Mouse (Mus musculus) stomach, embryonic 14.5 days (tissue): ENCODE data around the gene Gfm2. TPM values are rescaled to one million over a fixed set of nuclear protein-coding genes. Genes with fewer than 3 reads are reported as not detected.

Experiments
- ATAC-seq: fragments of 200-750 bp; cut with Nextera tagmentation; 2 replicates; pipeline ENCODE4 v1.8.0; 2017; ENCODE audit warnings: low read depth, moderate TSS enrichment; ENCODE audit not compliant: insufficient number of reproducible peaks, insufficient read depth, low FRiP score
- H3K27ac ChIP-seq: fragments of 300-500 bp; sonication (generic); 2 replicates; pipeline ENCODE4 v1.5.1; 2014; ENCODE audit warnings: mild to moderate bottlenecking, low read length, moderate library complexity, mixed read lengths
- H3K27me3 ChIP-seq: fragments of 300-500 bp; sonication (generic); 2 replicates; pipeline ENCODE4 v1.6.1; 2014; ENCODE audit warnings: low read length, control low read depth, mixed read lengths; ENCODE audit not compliant: control insufficient read depth, insufficient read depth
- H3K36me3 ChIP-seq: fragments of 300-500 bp; sonication (generic); 2 replicates; pipeline ENCODE4 v1.6.1; 2014; ENCODE audit warnings: mild to moderate bottlenecking, control low read depth, low read length, moderate library complexity, mixed read lengths; ENCODE audit not compliant: control insufficient read depth, insufficient read depth
- H3K4me1 ChIP-seq: fragments of 300-500 bp; sonication (generic); 2 replicates; pipeline ENCODE4 v1.6.1; 2014; ENCODE audit warnings: low read length, control low read depth, mixed read lengths; ENCODE audit not compliant: control insufficient read depth, insufficient read depth
- H3K4me2 ChIP-seq: fragments of 300-500 bp; sonication (generic); replicated peaks from 2 replicates; pipeline ENCODE4 v1.6.1; 2014; ENCODE audit warnings: low read depth, low read length, control low read depth
- H3K4me3 ChIP-seq: fragments of 300-500 bp; sonication (generic); 2 replicates; pipeline ENCODE4 v1.5.1; 2014; ENCODE audit warnings: low read depth, low read length, control low read depth
- H3K9ac ChIP-seq: fragments of 300-500 bp; sonication (generic); replicated peaks from 2 replicates; pipeline ENCODE4 v1.6.1; 2014; ENCODE audit warnings: low read depth, mild to moderate bottlenecking, control low read depth, low read length, moderate library complexity, mixed read lengths
- H3K9me3 ChIP-seq: fragments of 300-500 bp; sonication (generic); 2 replicates; pipeline ENCODE4 v1.6.1; 2016; ENCODE audit warnings: low read depth, low read length, control low read depth; ENCODE audit not compliant: control insufficient read depth
- WGBS: fragments of 180-500 bp; shearing (Covaris S2); extraction: QIAGEN DNeasy Blood & Tissue Kit; methylation state at CpG from one replicate; pipeline ENCODE4 v1.1.7; 2014; 5-methylcytosine and 5-hydroxymethylcytosine counted together
- polyA plus RNA-seq: library from polyadenylated mRNA; unstranded; fragments of >200 nt; fragmentation: Nextera tagmentation; extraction: Ambion mirVana; gene quantifications from 2 replicates; pipeline ENCODE4 v1.2.1, GENCODE M21; 2014

The Gfm2 gene
- polyA plus RNA-seq, 1 experiment from 2014 or later = 33.9 TPM

DNA sequence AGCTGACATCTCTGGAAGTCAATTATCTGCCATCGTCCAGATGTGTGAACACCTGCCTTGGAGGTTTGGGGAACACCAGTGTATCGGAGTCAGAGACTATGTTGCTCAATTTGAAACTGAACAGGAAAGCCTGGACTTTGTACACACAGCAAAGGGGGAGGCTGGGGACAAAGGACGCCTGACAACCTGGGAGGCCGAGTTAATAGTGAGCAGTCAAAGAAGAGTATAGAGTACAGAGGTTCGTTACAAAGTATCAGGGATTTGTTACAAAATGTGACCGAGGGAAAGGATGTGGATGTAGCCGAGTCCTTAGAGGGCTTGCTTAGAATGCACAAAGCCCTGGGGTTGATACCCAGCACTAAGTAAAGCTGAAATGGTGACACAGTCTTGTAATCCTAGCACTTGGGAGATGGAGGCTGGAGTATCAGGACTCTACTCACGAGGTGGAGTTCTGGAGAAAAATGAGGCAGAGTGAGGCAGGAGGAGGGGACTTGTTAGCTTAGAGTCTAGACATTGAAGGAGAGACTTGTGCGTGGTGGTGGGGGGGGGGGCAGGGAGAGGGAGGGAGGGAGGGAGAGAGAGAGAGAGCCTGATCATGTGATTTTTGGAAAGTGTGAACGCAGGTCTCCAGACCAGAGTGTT lies 86.7 kb downstream of the Gfm2 start:
- H3K27me3 ChIP-seq = no peaks in the 10 kb centered on the region
- H3K4me2 ChIP-seq = no peak overlapping the region
- no peaks in the 10 kb centered on the region for H3K4me1 ChIP-seq
- H3K4me3 ChIP-seq = no peak overlapping the region
- H3K9ac ChIP-seq = no peak overlapping the region
- no peak; the same call in 1 of the 2 replicates for ATAC-seq
- no peaks in the 10 kb centered on the region for H3K9me3 ChIP-seq
- no peak overlapping the region; the same call in 1 of the 2 replicates for H3K27ac ChIP-seq
- H3K36me3 ChIP-seq = no peaks in the 10 kb centered on the region
- whole genome bisulfite sequencing = 60% methylated on average over 9 of the region's 10 CpGs

DNA sequence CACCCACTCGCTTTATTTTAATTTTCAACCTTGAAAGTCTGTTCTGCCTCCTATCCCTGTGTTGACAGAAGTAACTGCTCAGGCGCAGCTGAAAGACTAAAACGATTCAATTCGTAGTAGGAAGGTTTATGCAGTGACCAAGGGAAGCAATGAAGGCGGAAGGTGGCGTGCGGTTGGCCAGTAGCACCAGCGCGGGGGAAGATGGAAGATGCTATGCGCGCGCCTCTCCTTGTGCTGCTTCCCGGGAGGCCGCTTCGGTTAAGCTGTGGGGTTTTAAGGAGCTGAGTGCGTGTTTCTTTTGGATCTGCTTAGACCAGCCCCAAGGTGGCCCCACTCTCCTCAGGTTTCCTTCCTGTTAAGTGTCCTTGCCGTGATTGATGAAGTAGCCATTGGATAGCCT lies 87.4 kb downstream of the Gfm2 start:
- no peak for ATAC-seq
- H3K9me3 ChIP-seq = no peaks in the 10 kb centered on the region
- H3K36me3 ChIP-seq = no peaks in the 10 kb centered on the region
- 51% methylated on average over 17 of the region's 17 CpGs for WGBS
- H3K9ac ChIP-seq = no peak overlapping the region
- peak overlapping the region; percentile 27; the same call in 1 of the 2 replicates for H3K27ac ChIP-seq
- H3K4me3 ChIP-seq = no peak overlapping the region
- H3K27me3 ChIP-seq = no peaks in the 10 kb centered on the region
- no peaks in the 10 kb centered on the region for H3K4me1 ChIP-seq
- H3K4me2 ChIP-seq = peak overlapping the region; percentile 20

DNA sequence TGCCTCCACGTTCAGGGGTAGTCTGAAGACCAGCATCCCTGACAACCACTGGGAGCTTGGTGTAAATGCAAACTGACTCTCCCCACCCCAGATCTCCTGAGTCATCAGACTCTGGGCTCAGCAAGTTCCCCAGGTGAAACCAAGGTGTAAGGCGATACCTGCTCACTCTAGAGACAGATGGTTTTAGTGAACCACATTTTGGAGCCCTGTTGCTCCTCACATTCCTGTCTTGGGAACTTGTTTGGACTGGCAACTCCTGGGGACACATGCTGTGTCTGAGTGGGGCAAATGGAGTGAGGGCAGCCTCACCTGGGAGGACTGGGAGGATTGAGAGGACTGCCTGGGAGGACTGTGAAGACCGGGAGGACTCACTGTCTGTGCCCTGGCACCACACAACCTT lies 90.1 kb downstream of the Gfm2 start:
- no peak overlapping the region for H3K27ac ChIP-seq
- no peak overlapping the region for H3K4me3 ChIP-seq
- no peaks in the 10 kb centered on the region for H3K4me1 ChIP-seq
- H3K9me3 ChIP-seq = no peaks in the 10 kb centered on the region
- no peaks in the 10 kb centered on the region for H3K27me3 ChIP-seq
- H3K9ac ChIP-seq = no peak overlapping the region
- no peak overlapping the region for H3K4me2 ChIP-seq
- 87% methylated on average over 3 of the region's 3 CpGs for WGBS
- H3K36me3 ChIP-seq = no peaks in the 10 kb centered on the region
- no peak for ATAC-seq

DNA sequence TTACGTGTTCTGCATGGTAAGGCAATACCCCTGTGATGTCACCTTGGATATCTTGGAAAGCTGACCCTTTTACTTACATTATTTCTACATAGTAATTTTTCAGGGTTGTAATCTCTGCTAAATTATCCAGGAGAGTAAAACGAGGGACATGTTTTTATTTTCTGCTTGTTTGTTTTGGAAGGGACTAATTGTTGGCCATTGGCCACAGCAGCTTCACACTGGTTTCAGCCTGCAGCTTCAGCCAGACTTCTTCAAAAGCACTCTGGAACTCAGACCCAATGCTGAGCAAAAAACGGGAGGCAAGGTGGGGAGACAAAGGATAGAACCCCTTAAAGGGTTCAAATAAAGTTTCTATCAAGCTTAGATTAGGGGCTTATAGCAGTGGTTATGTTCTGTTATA lies 92.4 kb downstream of the Gfm2 start:
- H3K4me1 ChIP-seq = no peaks in the 10 kb centered on the region
- H3K27ac ChIP-seq = no peak overlapping the region
- H3K9ac ChIP-seq = no peak overlapping the region
- no peak overlapping the region for H3K4me2 ChIP-seq
- H3K36me3 ChIP-seq = no peaks in the 10 kb centered on the region
- no peaks in the 10 kb centered on the region for H3K9me3 ChIP-seq
- no peak overlapping the region for H3K4me3 ChIP-seq
- no peaks in the 10 kb centered on the region for H3K27me3 ChIP-seq
- ATAC-seq = no peak
- 76% methylated on average over 3 of the region's 3 CpGs for WGBS

Other genes with a start within 250 kb of the Gfm2 start
- gene Gcnt4, start 213.2 kb upstream of the Gfm2 start, polyA plus RNA-seq = 0.50 and 0.84 TPM in 2 replicates
- not detected in 2 replicates for gene 1700029F12Rik, start 103.6 kb upstream of the Gfm2 start, polyA plus RNA-seq
- gene Fam169a, start 70.7 kb upstream of the Gfm2 start, polyA plus RNA-seq = 5.4 and 5.6 TPM in 2 replicates
- 6.1 and 7.4 TPM in 2 replicates for gene Gm6169, start 38.7 kb upstream of the Gfm2 start, polyA plus RNA-seq
- gene Nsa2, start within 50 bp of the Gfm2 start, polyA plus RNA-seq = 82.1 and 86.3 TPM in 2 replicates
- gene Hexb, start 60.4 kb downstream of the Gfm2 start, polyA plus RNA-seq = 32.4 and 33.8 TPM in 2 replicates
- gene Enc1, start 103.2 kb downstream of the Gfm2 start, polyA plus RNA-seq = 7.9 and 9.2 TPM in 2 replicates